Mouse (Mus musculus) retina, adult 2 months (tissue): ENCODE results near the gene Aldh1a2.

ENCODE experiments used
- DNase-seq: peaks from one replicate; pipeline ENCODE4 v3.0.0-alpha.2; 2012; ENCODE audit warnings: low read depth, low spot score

The Aldh1a2 gene

GRCm38 (mm10) chr9:71289810-71290209, 74.2 kb downstream of the Aldh1a2 start:
- DNase-seq, result no peak

- DNase-seq, result no peak
Measured at GRCm38 (mm10) chr9:71290730-71291129, 75.1 kb downstream of the Aldh1a2 start.

- DNase-seq, result no peak
Measured at GRCm38 (mm10) chr9:71295501-71295900, 79.9 kb downstream of the Aldh1a2 start.

GRCm38 (mm10) chr9:71303594-71303993, 88.0 kb downstream of the Aldh1a2 start:
- DNase-seq, result no peak

GRCm38 (mm10) chr9:71307106-71307789, 91.7 kb downstream of the Aldh1a2 start:
- no peak for DNase-seq

GRCm38 (mm10) chr9:71315960-71316359, 100.4 kb downstream of the Aldh1a2 start:
- no peak for DNase-seq

GRCm38 (mm10) chr9:71317096-71317920, 101.7 kb downstream of the Aldh1a2 start:
- DNase-seq, result peak; percentile 0

GRCm38 (mm10) chr9:71317921-71318241, 102.3 kb downstream of the Aldh1a2 start:
- no peak for DNase-seq

GRCm38 (mm10) chr9:71319776-71320175, 104.2 kb downstream of the Aldh1a2 start:
- DNase-seq, result no peak

- no peak for DNase-seq
Measured at GRCm38 (mm10) chr9:71320246-71321155, 104.9 kb downstream of the Aldh1a2 start.

GRCm38 (mm10) chr9:71321436-71321835, 105.8 kb downstream of the Aldh1a2 start:
- no peak for DNase-seq

GRCm38 (mm10) chr9:71321871-71322270, 106.3 kb downstream of the Aldh1a2 start:
- no peak for DNase-seq

- no peak for DNase-seq
Measured at GRCm38 (mm10) chr9:71323303-71323952, 107.8 kb downstream of the Aldh1a2 start.

GRCm38 (mm10) chr9:71324060-71324459, 108.5 kb downstream of the Aldh1a2 start:
- no peak for DNase-seq

- no peak for DNase-seq
Measured at GRCm38 (mm10) chr9:71326261-71326660, 110.7 kb downstream of the Aldh1a2 start.

- DNase-seq, result no peak
Measured at GRCm38 (mm10) chr9:71331661-71332060, 116.1 kb downstream of the Aldh1a2 start.

- no peak for DNase-seq
Measured at GRCm38 (mm10) chr9:71336674-71337073, 121.1 kb downstream of the Aldh1a2 start.

- no peak for DNase-seq
Measured at GRCm38 (mm10) chr9:71337425-71337824, 121.8 kb downstream of the Aldh1a2 start.

GRCm38 (mm10) chr9:71340116-71340515, 124.5 kb downstream of the Aldh1a2 start:
- DNase-seq, result no peak
